Mouse (Mus musculus) B cell, adult 2 months (primary cell): ENCODE results near the gene Lrba.

Experiments used
- DNase-seq, 2 experiments: peaks; one replicate each; pipeline ENCODE4 v3.0.0; 2022

The Lrba gene

DNA sequence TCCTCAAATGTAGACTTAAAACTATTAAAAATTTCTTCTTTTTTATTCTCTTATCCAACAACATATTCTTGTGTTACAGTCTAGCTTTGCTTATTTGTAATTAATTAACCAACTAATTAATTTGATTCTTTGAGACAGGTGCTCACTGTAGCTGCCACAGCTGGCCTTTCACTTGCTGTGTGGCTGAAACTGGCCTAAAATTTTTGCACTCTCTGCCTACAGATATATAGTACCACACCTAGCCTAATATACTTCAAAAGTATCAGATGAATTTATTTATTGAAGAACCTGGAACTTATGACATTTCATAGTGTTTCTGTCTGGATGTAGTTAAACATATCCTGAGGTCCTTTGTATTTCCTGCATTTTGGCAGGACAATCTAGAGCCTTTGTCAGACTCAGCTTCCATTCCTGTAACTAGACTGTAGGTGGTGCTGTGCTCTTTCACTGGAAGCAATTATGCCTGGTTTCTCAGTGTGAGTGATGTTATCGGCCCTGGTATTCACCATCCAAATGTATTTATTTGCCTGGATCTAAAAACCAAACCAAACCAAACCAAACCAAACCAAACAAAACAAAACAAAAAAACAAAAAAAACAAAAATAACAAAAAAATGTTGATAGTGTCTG is 43.7 kb downstream of the Lrba start:
- peak; percentile 16 to 19 for DNase-seq

DNA sequence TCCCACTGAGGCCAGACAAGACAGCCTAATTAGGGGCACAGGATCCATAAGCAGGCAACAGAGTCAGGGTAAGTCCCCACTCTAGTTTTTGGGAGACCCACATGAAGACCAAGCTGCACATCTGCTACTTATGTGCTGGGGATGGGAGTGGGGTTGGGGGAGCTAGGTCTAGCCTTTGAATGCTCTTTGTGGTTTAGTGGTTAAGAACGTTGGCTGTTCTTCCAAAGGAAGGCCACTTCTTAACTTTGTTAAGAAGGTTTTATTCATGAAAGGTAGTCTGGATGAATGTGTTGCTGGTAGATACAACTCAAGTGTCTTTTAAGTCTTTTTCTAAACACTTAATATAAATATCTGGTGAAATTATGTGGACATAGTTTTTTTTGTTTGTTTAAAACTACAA is 51.2 kb downstream of the Lrba start:
- no peak for DNase-seq

DNA sequence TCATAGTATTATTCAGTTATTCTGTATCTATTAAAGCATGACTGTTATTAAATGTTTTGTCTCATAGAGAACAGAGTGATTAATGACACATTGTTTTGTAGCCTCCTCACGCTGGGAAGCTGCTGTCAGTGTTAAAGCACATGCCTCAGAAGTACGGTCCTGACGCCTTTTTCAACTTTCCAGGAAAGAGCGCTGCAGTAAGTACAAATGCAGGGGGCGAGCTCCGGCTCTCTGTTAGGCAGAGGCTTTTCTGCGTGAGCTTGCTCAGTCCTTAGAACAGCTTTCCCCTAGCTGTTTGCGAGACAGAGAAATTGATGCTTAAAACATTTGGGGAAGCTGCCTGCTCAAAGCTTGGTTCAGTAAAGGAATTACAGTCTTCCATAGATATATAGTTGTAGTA is 66.8 kb downstream of the Lrba start:
- DNase-seq, result no peak

DNA sequence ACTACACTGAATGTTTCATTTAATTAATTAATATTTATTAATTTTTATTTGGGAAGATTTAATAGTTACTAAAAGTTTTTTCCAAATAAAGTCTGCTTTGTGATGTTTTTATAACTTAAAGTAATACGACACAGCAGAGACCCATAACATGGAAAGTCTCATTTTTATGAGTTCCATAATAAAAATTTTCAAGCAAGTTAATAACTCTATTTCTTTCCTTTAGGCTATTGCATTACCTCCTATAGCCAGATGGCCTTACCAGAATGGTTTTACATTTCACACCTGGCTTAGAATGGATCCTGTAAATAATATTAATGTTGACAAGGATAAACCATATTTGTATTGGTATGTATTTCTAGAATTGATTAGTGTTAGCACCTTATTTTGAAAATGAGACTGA is 70.4 kb downstream of the Lrba start:
- no peak for DNase-seq

DNA sequence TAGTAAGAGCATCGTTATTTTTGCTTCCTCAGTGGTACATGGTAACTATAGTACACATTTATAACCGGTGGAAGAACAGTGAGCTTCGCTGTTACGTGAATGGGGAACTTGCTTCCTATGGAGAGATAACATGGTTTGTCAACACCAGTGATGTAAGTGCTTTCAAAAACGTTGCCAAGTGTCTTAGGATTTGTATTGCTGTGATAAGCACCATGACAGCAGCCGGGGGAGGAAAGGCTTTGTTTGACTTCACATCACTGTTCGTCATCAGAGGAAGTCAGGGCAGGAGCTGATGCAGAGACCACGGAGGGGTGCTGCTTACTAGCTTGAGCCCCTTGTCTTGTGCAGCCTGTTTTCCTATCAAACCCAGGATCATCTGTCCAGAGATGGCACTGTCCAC is 71.7 kb downstream of the Lrba start:
- DNase-seq, result no peak

DNA sequence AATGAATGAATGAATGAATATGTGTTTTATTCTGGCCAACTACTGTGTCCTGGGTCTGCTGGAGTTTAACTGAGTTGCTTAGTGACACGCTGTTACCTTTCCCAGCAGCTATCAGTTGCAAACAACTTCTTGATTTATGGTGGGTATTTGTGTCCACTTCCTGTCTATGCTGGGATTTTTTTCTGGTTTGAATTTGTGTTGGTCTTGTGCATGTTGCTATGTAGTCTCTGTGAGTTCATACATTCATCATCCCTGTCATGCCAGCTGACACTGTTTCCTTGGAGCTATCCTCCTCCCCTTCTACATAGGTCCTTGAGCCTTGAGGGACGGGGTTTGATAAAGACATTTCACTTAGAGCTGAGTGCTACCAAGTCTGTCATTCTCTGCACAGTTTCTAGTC is 84.4 kb downstream of the Lrba start:
- DNase-seq, result no peak

DNA sequence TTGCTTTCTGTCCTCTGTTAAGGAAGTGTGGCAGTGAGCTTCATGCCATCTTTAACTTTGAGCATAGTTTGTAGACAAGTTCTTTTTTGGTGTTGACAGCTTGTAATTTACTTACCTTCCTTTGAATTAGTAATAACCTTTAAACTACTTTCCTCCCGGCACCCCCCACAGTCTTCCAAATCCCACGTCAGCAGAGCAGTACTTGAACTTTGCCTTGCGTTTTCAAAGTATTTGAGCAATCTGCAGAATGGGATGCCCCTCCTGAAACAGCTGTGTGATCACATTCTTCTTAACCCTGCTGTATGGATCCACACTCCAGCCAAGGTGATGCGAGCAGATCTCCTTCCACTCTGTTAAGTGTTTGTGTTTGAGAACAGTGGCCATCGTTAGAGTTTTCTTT is 85.7 kb downstream of the Lrba start:
- no peak for DNase-seq

DNA sequence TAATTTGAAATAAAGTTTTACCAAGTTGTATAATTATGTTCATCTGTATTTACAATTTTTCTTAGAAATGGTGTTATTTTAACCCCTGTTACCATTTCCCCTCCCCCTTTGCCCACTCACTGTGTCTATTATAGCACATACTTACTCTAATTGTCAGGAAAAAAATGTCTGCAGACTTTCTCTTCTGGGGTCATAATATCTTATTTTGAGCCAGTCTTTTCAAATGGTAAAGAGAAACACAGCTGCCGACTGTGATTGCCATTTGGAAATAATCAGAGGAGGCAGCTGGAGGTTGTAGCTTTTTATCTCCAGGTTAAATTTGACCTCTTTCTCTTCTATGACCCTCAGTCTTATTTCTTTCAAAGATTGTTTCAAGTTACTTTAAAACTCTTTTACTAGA is 86.9 kb downstream of the Lrba start:
- DNase-seq, result no peak

DNA sequence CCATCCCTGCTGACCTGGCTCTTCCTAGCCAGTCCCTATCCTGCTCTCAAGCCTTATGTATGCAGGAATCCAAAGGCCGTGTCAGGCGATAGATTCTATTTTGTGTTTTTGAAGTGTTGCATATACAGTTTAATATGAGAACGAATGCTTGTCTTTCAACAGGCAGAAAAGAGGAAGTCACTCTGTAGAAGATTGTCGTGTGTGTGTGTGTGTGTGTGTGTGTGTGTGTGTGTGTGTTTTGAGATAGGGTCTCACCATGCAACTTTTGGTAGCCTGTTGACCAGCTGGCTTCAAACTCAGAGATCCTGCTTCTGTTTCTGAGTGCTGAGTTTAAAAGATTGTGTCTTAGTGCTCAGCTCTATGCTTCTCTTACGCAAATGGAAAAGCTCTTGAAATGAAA is 93.2 kb downstream of the Lrba start:
- peak; percentile 9 to 21 for DNase-seq

DNA sequence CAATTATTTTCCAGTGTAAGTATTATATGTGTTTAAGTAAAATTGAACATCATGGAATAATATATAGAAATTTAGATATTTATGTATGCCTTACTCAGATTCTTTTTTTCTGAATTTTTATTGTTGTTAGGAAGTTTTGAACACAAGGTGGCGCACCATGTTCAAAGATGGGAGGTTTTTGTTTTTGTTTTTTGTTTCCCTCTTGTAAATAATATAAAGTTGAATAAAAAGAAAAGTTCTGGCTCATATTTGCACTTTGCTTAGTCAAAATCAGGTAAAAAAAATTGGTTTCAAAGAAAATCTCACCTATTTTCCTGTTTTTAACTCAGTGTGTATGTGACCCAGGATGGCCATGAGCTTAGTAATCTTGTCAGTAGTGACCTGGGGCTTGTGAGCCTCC is 104.1 kb downstream of the Lrba start:
- peak; percentile 10 to 35 for DNase-seq

DNA sequence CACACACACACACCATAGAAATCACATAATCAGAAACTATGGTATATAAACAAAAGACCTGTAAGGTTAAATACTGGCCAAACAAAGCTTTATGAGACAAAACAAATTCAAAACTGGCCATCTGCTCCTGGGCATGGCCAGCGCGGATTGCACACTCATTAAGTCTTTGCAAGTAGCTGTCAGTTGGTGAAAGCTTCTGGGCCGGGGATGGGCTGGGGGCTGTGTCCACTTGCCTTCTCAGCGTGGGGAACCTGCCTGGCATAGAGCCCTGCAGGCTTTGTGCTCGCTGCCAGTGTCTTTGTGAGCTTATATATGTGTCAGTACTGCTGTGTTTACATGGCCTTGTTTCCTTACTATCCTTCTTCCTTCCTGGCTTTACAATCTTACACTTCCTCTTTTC is 118.8 kb downstream of the Lrba start:
- DNase-seq, result no peak

DNA sequence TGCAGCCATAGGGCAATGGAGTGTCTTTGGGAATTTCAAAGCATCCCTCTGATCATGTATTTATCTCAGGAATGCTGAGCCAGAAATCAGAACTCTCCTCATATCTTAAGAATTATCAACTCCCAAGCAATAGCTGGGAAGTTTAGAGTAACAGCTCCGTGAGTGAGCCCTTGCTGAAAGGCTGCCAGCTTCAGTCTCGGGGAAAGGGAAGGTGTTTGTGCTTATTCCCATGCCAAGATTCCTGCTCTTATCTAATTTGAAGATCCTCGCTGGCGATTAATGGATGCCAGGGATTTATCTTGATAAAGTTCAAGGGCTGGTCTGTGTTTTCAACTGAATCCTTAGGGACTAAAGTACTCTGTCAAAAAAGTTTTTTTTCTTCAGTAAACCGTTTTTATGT is 138.0 kb downstream of the Lrba start:
- no peak for DNase-seq

DNA sequence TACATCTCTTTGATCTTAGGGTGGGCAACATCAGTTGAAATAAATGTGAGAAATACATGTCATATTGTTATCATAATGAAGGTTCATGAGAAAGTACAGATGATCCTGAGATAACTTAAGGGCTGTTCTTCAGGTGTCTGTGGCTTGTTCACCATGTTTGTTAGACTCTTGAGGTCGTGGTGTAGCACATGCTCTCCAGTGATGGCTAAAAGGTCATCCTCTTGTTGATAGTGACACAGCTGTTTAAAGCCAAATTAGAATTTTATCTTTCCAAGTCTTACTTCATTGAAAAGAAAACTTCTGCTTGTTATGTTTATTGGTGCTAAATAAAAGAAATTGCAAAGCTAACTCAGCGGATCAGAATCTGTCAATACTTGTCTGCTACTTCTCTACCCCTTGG is 147.0 kb downstream of the Lrba start:
- DNase-seq, result no peak

DNA sequence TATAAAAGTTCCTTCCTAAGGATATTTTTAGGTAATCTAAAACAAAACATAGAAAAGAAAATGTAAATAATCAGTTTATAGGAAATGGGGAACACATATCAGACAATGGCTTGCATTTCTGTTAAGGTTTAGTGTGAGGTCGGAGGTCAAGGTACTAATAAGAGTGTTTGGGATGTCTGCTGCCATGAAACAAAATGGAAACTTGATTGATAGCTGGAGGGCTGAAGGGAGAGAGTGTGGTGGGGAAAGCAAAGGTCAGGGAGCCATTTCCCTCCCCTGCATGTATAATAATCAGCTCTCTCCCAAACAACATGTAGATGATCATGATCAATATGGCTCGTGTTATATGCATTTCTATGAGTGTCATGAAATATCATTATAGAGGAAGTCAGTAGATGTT is 150.8 kb downstream of the Lrba start:
- DNase-seq, result no peak

DNA sequence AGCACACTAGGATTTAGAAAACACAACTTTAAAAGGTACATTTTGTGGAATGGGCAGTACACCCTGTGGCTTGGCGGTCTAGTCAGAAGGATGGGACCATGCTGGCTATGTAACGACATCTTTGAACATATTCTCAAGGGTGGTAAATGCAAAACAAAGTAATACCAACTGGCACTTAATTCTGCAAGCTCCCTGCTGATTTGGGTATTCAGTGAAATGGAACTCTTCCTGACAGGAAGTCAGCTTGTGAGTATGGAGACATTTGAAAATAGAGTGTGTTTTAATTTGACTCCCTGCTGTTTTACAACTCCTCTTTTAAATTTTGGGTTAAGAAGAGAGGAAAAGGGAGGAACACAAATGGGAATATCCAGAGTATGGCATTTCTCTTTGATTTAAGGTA is 158.1 kb downstream of the Lrba start:
- no peak for DNase-seq

DNA sequence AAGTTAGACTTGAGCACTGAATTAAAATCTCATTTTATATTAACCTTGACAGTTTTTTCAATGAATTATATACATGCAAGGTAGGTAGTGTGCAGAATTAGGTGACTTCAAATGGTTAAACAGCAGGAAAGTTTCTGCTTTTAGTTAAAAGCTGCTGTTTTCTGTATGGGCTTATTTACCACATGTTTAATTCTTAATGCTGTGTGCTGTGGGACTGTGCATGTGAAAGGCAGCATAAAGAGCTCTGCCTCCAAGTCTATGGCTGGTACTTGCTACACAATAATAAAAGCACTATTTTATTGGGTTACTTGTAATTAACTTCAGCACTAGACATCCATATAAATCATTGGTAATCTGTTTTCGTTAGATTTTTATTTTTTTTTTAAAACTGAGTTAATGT is 160.6 kb downstream of the Lrba start:
- DNase-seq, result no peak

DNA sequence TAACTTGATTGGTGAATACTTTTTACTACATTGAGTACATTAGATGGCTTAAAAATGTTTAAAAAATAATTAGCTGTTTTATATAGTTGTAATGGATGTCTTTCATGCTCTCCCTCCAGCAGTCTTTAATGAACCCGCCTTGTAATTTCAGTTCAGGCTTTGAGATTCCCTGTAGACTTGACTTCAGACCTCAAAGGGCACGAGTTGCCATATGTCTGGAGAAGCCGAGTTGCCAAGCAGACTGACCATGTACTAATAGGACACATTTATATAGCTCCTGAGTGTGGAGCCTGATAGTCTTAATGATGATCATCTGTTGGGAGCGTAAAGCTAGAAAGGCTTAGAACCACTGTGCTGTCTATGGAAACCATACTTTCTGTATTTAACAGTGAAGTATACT is 161.8 kb downstream of the Lrba start:
- DNase-seq, result no peak

DNA sequence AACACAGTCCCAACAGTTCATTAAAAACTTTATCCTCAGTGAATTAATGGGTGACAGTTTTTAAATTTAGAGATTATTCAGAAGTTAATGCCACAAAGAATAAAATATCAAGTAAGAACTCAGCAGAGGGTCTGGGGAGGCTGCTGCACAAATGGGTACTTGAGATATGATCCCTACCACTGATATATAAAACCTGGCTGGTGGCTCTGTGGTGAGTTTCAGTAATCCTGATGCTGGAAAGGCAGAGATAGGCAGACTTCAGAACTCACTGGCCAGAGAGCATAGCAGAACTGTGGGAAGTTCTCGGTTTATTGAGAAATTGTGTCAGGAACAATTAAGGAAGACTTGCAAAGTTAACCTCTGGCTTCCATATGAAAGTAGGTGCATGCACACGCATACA is 199.3 kb downstream of the Lrba start:
- DNase-seq, result no peak

DNA sequence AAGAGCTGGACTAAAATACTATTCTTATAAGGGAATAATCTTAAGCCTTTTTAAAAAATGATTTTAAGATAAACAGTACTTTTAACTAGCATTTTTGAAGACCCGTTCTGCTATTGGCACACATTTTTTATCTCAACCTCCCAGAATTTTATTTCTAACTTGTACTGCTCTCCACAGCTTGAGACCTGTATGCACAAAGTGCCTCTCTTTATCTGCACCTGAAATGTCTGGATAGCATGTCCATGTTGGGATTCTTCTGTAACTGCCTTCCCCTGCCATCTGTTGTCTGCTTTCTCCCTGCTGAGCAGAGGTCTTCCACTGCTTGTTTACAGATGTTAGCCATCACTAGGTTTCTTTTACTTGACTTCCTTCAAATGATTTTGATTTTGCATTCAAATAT is 202.3 kb downstream of the Lrba start:
- no peak for DNase-seq

DNA sequence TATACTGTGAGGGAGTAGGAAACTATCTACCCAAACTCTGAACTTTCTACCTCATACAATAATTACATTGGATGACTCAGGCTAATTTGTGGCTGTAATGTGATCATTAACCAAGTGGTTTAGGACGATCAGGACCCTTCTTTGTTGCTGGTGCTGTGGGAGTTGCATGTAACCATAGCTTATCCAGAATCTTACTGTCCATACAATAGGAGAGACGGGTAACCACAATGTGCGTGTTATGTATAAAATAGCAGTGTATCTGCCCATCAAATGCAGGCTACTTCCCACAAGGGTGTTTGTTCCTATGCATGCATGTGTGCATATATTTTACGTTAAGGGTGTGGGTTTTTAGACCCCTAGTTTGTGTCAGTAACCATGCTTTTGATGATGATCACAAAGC is 219.0 kb downstream of the Lrba start:
- DNase-seq, result no peak

DNA sequence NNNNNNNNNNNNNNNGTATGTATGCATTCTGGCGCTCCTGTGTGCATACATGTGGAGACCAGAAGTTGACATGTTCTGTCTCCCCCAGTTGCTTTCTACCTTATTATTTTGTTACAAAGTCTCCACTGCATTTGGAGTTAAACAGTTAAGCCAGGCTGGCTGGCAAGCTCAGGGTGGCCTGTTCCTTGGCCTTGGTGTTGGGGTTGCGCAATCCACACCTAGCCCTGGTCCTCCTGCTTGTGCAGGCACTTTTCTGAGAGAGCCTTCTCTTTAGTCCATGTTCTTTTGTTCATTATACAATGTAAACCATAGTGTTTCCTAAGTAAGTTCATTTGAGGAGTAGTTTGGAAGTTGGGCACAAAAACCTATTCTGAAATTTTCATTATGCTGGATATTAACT is 226.7 kb downstream of the Lrba start:
- no peak for DNase-seq

DNA sequence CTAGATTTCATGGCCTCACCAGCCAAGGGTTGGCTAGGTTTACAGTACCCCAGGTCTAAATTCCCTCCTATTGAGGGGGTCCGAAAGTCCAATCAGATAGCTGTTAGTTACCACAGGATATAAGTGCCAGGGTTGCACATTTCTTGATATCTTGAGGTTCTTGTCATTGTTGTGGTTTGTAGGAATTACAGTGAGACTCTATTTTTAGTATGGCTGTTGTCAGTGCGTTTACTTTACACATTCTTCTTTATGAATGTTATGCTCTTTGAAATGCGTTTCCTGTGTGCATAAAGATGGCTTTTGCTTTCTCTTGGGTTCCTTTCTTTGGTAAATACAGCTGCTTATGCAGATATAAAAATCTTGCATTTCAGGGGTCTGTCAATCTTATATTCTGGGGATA is 237.1 kb downstream of the Lrba start:
- no peak for DNase-seq

DNA sequence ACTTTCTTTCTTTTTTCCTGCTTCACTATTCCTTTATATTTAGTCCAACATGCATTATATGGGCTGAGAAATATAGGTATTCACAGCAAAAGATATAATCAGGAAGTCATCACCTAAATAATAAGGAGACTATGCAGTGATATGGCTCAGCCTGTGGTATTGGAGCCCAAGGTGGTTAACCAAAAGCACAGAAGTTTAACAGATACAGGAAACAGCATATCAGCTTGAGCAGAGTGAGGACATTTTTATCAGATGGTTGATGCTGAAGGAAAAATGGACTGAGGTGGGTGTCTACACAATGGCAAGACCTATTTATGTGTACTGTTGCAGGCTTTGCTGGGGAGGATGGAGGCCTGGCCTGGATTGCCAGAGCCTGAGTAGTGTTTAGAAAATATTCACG is 265.5 kb downstream of the Lrba start:
- DNase-seq, result no peak

DNA sequence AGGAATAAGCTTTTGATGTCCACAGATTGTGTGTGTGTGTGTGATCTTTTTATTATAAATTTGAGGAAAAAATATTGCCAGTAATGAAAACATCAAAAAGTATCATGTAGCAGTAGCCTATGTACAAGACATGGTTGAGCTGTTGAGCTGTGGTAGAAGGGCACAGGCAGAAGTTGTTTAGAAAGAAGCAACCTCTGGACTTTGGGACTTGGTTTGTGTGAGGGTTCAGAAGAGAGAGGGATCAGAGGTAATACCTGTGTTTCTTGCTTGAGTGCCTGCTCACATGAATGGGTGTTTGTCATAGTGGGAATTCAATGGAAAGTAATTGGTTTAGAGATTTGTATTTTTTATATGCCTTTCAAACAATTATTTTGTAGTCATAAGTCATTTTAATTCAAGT is 276.1 kb downstream of the Lrba start:
- DNase-seq, result no peak

DNA sequence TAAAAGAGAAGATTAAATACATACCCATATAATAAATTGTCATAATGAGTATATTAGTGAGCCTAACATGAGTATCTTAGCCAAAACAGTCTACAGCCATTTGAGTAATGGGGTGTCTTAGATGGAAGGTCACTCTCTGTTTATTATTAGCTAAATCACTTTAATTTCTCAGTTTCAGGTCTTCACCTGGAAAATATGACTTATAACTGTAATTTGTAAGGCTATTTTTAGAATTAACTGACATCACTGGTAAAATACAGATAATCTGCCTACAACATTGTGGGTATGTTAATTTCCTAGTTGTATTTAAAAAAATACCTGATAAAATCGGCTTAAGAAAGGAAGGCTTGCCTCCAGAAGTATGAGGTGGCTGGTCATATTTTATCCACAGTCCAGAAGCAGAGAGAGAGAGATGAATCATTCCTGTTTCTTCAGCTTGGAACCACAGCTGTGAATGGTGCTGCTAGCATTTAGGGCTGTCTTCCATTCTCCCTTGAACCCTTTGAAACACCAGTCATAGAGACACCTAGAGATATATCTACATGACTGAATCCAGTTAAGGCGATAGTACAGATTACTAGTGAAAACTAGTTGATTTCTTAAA is 294.1 kb downstream of the Lrba start:
- no peak for DNase-seq
